Mouse (Mus musculus) liver, embryonic 16.5 days (tissue): ENCODE results near the gene Atox1. TPM values are rescaled to one million over a fixed set of nuclear protein-coding genes. Genes with fewer than 3 reads are reported as not detected.
"Not testable (repeated sequence)": the region's sequence is repeated elsewhere in the genome, so short reads cannot be mapped to it uniquely, and the experiment has no call there.

Experiments used
- ATAC-seq: fragments of 200-750 bp; cut with Nextera tagmentation; 2 replicates; pipeline ENCODE4 v1.8.0; 2017; ENCODE audit warnings: low read depth, mild to moderate bottlenecking, moderate number of reproducible peaks, moderate library complexity
- H3K27ac ChIP-seq: fragments of 300-500 bp; sonication (generic); 2 replicates; pipeline ENCODE4 v1.5.1; 2014; ENCODE audit warnings: mild to moderate bottlenecking, low read length
- H3K27me3 ChIP-seq: fragments of 300-500 bp; sonication (generic); 2 replicates; pipeline ENCODE4 v1.6.1; 2014; ENCODE audit warnings: low read depth, low read length, mixed read lengths; ENCODE audit not compliant: control insufficient read depth, insufficient read depth
- H3K36me3 ChIP-seq: fragments of 300-500 bp; sonication (generic); 2 replicates; pipeline ENCODE4 v1.6.1; 2014; ENCODE audit warnings: mild to moderate bottlenecking; ENCODE audit not compliant: control insufficient read depth, insufficient read depth
- H3K4me1 ChIP-seq: fragments of 300-500 bp; sonication (generic); 2 replicates; pipeline ENCODE4 v1.6.1; 2014; ENCODE audit warnings: low read depth, low read length, mixed read lengths; ENCODE audit not compliant: control insufficient read depth
- H3K4me2 ChIP-seq: fragments of 300-500 bp; sonication (generic); 2 replicates; pipeline ENCODE4 v1.6.1; 2014; ENCODE audit warnings: low read depth, low read length, mixed read lengths
- H3K4me3 ChIP-seq: fragments of 300-500 bp; sonication (generic); 2 replicates; pipeline ENCODE4 v1.5.1; 2014; ENCODE audit warnings: low read depth, mild to moderate bottlenecking, low read length
- H3K9ac ChIP-seq: fragments of 300-500 bp; sonication (generic); 2 replicates; pipeline ENCODE4 v1.6.1; 2014; ENCODE audit warnings: low read depth, low read length
- H3K9me3 ChIP-seq: fragments of 300-500 bp; sonication (generic); replicated peaks from 2 replicates; pipeline ENCODE4 v1.6.1; 2016; ENCODE audit warnings: low read length; ENCODE audit not compliant: control insufficient read depth
- WGBS: fragments of 180-500 bp; shearing (Covaris S2); extraction: QIAGEN DNeasy Blood & Tissue Kit; methylation state at CpG from one replicate; pipeline ENCODE4 v1.1.7; 2014; ENCODE audit not compliant: insufficient replicate concordance; 5-methylcytosine and 5-hydroxymethylcytosine counted together
- polyA plus RNA-seq: library from polyadenylated mRNA; unstranded; fragments of >200 nt; fragmentation: Nextera tagmentation; extraction: Ambion mirVana; gene quantifications from 2 replicates; pipeline ENCODE4 v1.2.1, GENCODE M21; 2015

Gene Atox1
- polyA plus RNA-seq, 1 experiment from 2014 or later = 195 TPM

- ATAC-seq = peak; percentile 63
- H3K9me3 ChIP-seq = no peaks in the 10 kb centered on the region
- H3K27me3 ChIP-seq = no peaks in the 10 kb centered on the region; the same call in 1 of the 2 replicates
- H3K27ac ChIP-seq = no peak overlapping the region
- no peaks in the 10 kb centered on the region; the same call in 1 of the 2 replicates for H3K4me1 ChIP-seq
- H3K9ac ChIP-seq = peak overlapping the region; percentile 14; the same call in 1 of the 2 replicates
- 28% methylated on average over 9 of the region's 9 CpGs for WGBS
- no peak overlapping the region for H3K4me2 ChIP-seq
- H3K36me3 ChIP-seq = no peaks in the 10 kb centered on the region
- H3K4me3 ChIP-seq = peak overlapping the region; percentile 32
These were observed 41.2 kb downstream of the Atox1 start for GRCm38 (mm10) chr11:55419678-55420307.

GRCm38 (mm10) chr11:55419296-55419677 lies 41.8 kb downstream of the Atox1 start:
- Histone ChIP-seq H3K36me3 (no peaks in the 10 kb centered on the region), H3K27ac (no peak overlapping the region), H3K27me3 (no peaks in the 10 kb centered on the region; the same call in 1 of the 2 replicates), H3K4me2 (no peak overlapping the region), H3K9me3 (no peaks in the 10 kb centered on the region), H3K4me3 (peak overlapping the region; percentile 32), H3K9ac (peak overlapping the region; percentile 14; the same call in 1 of the 2 replicates), H3K4me1 (no peaks in the 10 kb centered on the region; the same call in none of the 2 replicates)
- no peak for ATAC-seq
- WGBS = 33% methylated on average over 4 of the region's 4 CpGs

GRCm38 (mm10) chr11:55418704-55419061 lies 42.4 kb downstream of the Atox1 start:
- Histone ChIP-seq H3K4me3 (peak overlapping the region; percentile 32), H3K4me1 (no peaks in the 10 kb centered on the region; the same call in none of the 2 replicates), H3K27me3 (no peaks in the 10 kb centered on the region; the same call in 1 of the 2 replicates), H3K9me3 (no peaks in the 10 kb centered on the region), H3K9ac (no peak overlapping the region), H3K36me3 (no peaks in the 10 kb centered on the region), H3K4me2 (no peak overlapping the region), H3K27ac (no peak overlapping the region)
- ATAC-seq = no peak
- 24% methylated on average over 3 of the region's 3 CpGs for WGBS

GRCm38 (mm10) chr11:55417898-55418703 lies 42.9 kb downstream of the Atox1 start:
- Histone ChIP-seq H3K4me2 (peak overlapping the region; percentile 45), H3K36me3 (no peaks in the 10 kb centered on the region), H3K9me3 (no peaks in the 10 kb centered on the region), H3K27me3 (no peaks in the 10 kb centered on the region; the same call in 1 of the 2 replicates), H3K4me1 (no peaks in the 10 kb centered on the region; the same call in none of the 2 replicates), H3K9ac (no peak overlapping the region), H3K27ac (no peak overlapping the region; the same call in 1 of the 2 replicates), H3K4me3 (peak overlapping the region; percentile 32)
- WGBS = 3% methylated on average over 24 of the region's 24 CpGs
- peak; percentile 47 for ATAC-seq

GRCm38 (mm10) chr11:55416609-55417265 lies 44.3 kb downstream of the Atox1 start:
- H3K27me3 ChIP-seq = no peaks in the 10 kb centered on the region; the same call in 1 of the 2 replicates
- H3K27ac ChIP-seq = no peak overlapping the region
- no peak overlapping the region for H3K4me3 ChIP-seq
- no peak overlapping the region for H3K9ac ChIP-seq
- H3K4me1 ChIP-seq = no peaks in the 10 kb centered on the region; the same call in none of the 2 replicates
- no peaks in the 10 kb centered on the region for H3K36me3 ChIP-seq
- WGBS = 33% methylated on average over 6 of the region's 6 CpGs
- H3K9me3 ChIP-seq = no peaks in the 10 kb centered on the region
- no peak overlapping the region for H3K4me2 ChIP-seq
- ATAC-seq = no peak

GRCm38 (mm10) chr11:55415731-55416130 lies 45.3 kb downstream of the Atox1 start:
- not testable (repeated sequence) for H3K9ac ChIP-seq

GRCm38 (mm10) chr11:55415036-55415704 lies 45.9 kb downstream of the Atox1 start:
- Histone ChIP-seq H3K27me3 (no peaks in the 10 kb centered on the region; the same call in 1 of the 2 replicates), H3K36me3 (no peaks in the 10 kb centered on the region), H3K4me3 (no peak overlapping the region), H3K4me1 (no peaks in the 10 kb centered on the region; the same call in none of the 2 replicates), H3K27ac (no peak overlapping the region), H3K4me2 (no peak overlapping the region), H3K9me3 (no peaks in the 10 kb centered on the region), H3K9ac (no peak overlapping the region)
- ATAC-seq = no peak
- 32% methylated on average over 9 of the region's 9 CpGs for WGBS

More at GRCm38 (mm10) chr11:55415731-55416130, 45.3 kb downstream of the Atox1 start:
- not testable (repeated sequence) for H3K4me3 ChIP-seq, H3K27me3 ChIP-seq, H3K4me2 ChIP-seq, H3K27ac ChIP-seq, H3K36me3 ChIP-seq, H3K4me1 ChIP-seq, H3K9me3 ChIP-seq, ATAC-seq
- WGBS = 64% methylated on average over 6 of the region's 6 CpGs

GRCm38 (mm10) chr11:55414314-55414713 lies 46.7 kb downstream of the Atox1 start:
- Histone ChIP-seq H3K9ac (no peak overlapping the region), H3K27ac (no peak overlapping the region), H3K36me3 (no peaks in the 10 kb centered on the region), H3K4me3 (no peak overlapping the region), H3K9me3 (no peaks in the 10 kb centered on the region), H3K27me3 (no peaks in the 10 kb centered on the region; the same call in 1 of the 2 replicates), H3K4me1 (no peaks in the 10 kb centered on the region; the same call in none of the 2 replicates), H3K4me2 (no peak overlapping the region)
- ATAC-seq = 0 out of 2 replicates have a peak, but pooled peaks have one; percentile 13
- WGBS = 47% methylated on average over 5 of the region's 5 CpGs
